Mouse (Mus musculus): Measurements from ENCODE around the gene Fnbp1.

DNA sequence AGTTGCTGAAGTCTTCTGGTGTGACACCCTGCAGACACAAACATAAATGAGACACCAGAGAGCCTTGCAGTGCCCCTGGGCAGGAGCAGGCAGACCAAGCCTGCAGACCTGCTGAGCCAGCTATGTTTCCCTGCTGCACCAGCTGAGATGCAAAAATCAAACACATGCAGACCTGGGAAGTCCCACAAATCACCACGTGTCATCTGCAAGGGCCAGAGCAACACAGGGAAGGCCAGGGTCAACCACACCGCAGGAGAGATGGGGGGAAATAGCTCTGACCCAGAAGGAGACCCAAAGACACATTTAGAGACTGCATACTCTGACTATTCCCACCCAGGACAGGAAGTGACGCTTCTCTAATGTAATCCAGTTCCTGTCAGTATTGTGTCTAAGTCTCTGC, 101.3 kb downstream of the Fnbp1 start:
- TF ChIP-seq CTCF (IDR thresholded peaks at IDR 0.05; ENCODE audit: borderline replicate concordance, insufficient read depth, low read depth, low read length) (no peak), POLR2A (IDR thresholded peaks at IDR 0.05; ENCODE audit: borderline replicate concordance, insufficient read depth, low read length) (no peak)

Measured in cerebellum, adult 2 months (tissue).